Mouse (Mus musculus): ENCODE data around the gene Nps. TPM values are rescaled to one million over a fixed set of nuclear protein-coding genes. Genes with fewer than 3 reads are reported as not detected.
"Not testable (repeated sequence)": the region's sequence is repeated elsewhere in the genome, so short reads cannot be mapped to it uniquely, and the experiment has no call there.

Nps gene
- polyA plus RNA-seq (2016; fragmentation: Nextera tagmentation; extraction: Ambion mirVana) = not detected in 2 replicates

DNA sequence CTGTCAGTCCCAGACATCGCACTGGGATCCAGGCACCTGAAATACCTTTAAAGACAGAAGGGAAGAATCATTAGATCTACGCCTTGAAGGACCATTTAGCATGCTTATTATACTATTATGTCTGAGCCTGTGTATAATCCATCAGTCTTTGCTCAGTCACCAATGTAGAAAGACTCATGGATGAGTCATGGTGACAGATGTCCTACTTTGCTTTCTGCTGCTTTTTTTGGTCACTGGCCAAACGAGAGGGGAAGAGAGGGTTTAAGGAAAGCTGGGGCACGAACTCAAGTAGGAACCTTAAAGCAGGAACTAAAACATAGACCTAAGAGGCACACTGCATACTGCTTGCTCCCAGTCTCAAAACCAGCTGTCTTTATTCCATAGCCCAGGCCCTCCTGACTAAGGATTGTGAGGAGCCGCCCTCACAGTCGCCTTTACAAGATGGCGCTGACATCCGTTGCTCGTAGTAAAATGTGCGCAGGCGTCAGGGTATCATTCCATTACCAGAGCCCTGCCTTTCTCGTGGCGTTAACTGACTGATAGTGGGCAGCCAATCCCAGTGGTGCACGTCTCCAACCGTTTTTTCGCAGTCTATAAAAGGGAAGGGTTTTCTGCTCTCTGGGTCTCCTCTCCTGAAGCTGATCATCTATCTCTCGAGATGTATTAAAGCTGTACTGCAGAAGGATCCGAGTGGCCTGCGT lies at the start of gene Nps:
TSS of gene Nps (plus strand) at position 651 of the 701 bp plus-strand sequence.
- H3K4me3 ChIP-seq; ATAC-seq (ENCODE audit: insufficient number of reproducible peaks, low FRiP score); H3K9ac ChIP-seq; H3K36me3 ChIP-seq; H3K9me3 ChIP-seq (replicated peaks); H3K4me1 ChIP-seq (replicated peaks); H3K27me3 ChIP-seq (replicated peaks); H3K4me2 ChIP-seq; H3K27ac ChIP-seq (ENCODE audit: poor library complexity, severe bottlenecking): not testable (repeated sequence)
- WGBS = 81% methylated on average over 19 of the region's 19 CpGs

DNA sequence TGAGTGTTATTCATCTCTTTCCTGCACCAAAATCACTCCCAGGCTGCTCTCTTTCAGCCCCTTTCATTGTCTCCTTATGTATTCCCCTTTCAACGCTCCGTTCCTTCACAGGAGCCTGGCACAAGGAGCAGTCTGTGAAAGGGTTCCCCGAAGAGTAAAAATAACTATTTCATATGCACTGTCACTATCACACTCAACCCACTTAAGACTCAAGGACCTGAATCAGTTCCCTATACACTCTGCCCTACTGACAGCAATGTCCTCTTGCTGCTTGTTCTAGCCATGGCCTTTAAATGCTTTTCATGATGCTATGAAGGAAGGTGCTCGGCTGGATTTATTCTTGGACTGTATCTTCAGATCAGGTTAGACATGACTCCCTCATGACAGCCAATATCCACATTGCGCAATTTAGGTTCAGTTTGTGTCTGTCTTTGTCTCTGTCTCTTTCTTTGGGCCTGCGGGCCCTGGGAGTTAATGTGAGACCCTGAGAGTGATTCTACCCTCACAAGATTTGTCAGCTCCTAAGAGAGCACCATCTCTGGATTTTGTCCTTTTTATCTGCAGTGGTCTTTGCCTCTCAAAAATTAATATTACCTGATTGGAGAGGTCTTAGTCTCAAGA lies 49.4 kb upstream of the Nps start:
- 67% methylated on average over 6 of the region's 6 CpGs for WGBS
- H3K9me3 ChIP-seq (replicated peaks) = no peaks in the 10 kb centered on the region
- no peaks in the 10 kb centered on the region for H3K36me3 ChIP-seq
- H3K4me1 ChIP-seq (replicated peaks) = no peaks in the 10 kb centered on the region
- no peak overlapping the region for H3K27ac ChIP-seq (ENCODE audit: poor library complexity, severe bottlenecking)
- no peak overlapping the region for H3K4me3 ChIP-seq
- ATAC-seq (ENCODE audit: insufficient number of reproducible peaks, low FRiP score) = no peak
- no peak overlapping the region for H3K4me2 ChIP-seq
- H3K27me3 ChIP-seq (replicated peaks) = 0 out of 2 replicates have a peak, but pooled peaks cover 2% of the 10 kb centered on the region
- H3K9ac ChIP-seq = no peak overlapping the region

DNA sequence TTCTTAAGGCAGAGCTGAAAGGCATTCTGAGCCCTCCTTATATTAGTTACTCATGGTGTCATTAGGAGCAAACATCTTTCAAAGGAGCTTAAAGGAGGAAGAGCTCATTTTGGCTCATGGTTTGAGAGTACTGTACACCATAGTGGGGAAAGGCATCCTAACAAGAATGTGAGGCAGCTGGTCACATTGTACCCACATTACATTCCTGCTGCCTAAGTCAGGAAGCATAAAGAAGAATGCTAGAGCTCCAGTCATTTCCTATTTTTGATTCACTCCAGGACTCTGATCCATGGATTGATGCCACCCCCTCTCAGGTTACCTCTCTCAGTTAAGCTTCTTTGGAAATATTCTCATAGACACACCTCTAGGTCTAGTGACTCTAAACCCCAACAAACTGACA lies 48.2 kb upstream of the Nps start:
- H3K9ac ChIP-seq = no peak overlapping the region
- no peak overlapping the region for H3K27ac ChIP-seq (ENCODE audit: poor library complexity, severe bottlenecking)
- no peaks in the 10 kb centered on the region for H3K36me3 ChIP-seq
- no peaks in the 10 kb centered on the region for H3K4me1 ChIP-seq (replicated peaks)
- H3K9me3 ChIP-seq (replicated peaks) = no peaks in the 10 kb centered on the region
- H3K4me2 ChIP-seq = no peak overlapping the region
- no peak for ATAC-seq (ENCODE audit: insufficient number of reproducible peaks, low FRiP score)
- no peak overlapping the region for H3K4me3 ChIP-seq
- no peaks in the 10 kb centered on the region for H3K27me3 ChIP-seq (replicated peaks)

DNA sequence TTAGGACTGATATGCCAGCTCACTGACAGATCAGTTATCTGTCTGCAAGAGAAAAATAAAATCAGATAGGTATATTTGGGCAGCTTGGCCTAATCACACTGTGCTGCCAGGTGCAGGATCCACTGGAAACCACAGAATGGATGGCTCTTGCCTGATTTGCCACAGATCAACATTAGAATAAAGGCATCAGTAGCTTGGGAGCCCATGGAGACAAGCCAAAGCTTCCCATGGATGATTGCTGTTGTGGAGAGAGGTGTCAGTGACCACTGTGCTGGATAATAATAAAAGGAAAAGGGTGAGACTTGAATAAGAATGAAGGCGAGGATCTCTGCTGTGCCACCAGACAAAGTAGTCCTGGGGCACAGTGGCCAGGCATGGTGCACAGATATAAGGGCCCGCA lies 47.7 kb upstream of the Nps start:
- ATAC-seq (ENCODE audit: insufficient number of reproducible peaks, low FRiP score) = no peak
- no peaks in the 10 kb centered on the region for H3K27me3 ChIP-seq (replicated peaks)
- no peaks in the 10 kb centered on the region for H3K36me3 ChIP-seq
- no peaks in the 10 kb centered on the region for H3K4me1 ChIP-seq (replicated peaks)
- no peak overlapping the region for H3K4me3 ChIP-seq
- no peak overlapping the region for H3K27ac ChIP-seq (ENCODE audit: poor library complexity, severe bottlenecking)
- H3K4me2 ChIP-seq = no peak overlapping the region
- WGBS = 77% methylated on average over 2 of the region's 2 CpGs
- no peak overlapping the region for H3K9ac ChIP-seq
- H3K9me3 ChIP-seq (replicated peaks) = no peaks in the 10 kb centered on the region

DNA sequence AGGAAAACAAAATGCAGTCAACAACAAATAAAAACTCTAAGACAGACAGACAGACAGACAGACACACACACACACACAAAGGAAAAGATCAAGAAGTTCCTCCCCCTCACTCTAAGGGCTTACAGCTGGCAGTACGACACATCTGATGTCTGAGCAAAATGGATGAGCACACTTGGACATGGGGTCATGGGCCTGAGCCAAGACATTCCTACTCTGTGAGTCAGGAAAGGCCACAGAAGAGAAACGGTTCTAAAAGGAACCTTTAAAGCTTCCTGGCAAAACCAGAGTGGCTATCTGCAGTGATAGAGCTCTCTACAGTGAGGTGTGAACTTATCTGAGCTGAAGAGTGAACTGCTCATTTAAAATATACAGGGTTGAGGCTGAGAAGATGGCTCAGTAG lies 46.0 kb upstream of the Nps start:
- Histone ChIP-seq H3K9me3 (replicated peaks) (no peaks in the 10 kb centered on the region), H3K36me3 (no peaks in the 10 kb centered on the region), H3K4me3 (no peak overlapping the region), H3K4me2 (no peak overlapping the region), H3K27ac (ENCODE audit: poor library complexity, severe bottlenecking) (no peak overlapping the region), H3K27me3 (replicated peaks) (no peaks in the 10 kb centered on the region), H3K4me1 (replicated peaks) (no peaks in the 10 kb centered on the region), H3K9ac (no peak overlapping the region)
- 13% methylated on average over 2 of the region's 2 CpGs for WGBS
- no peak for ATAC-seq (ENCODE audit: insufficient number of reproducible peaks, low FRiP score)

DNA sequence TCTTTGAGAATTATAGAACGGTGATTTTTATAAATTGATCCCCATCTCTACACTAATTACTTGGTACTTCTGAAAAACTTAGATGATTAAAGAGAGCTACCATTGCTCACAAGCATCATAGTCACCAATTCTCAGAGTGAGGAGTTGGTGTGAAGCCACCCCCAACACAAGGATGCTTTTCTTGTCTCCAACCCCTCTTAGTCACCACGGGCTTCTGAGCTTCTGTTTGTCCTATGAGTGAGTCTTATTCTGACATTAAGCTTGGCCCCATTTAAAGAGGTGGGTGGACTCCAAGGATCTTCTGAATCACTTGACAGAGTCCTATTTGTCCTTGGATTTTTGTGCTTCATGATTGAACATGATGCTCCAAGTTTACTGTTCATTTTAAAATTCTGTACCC lies 37.0 kb upstream of the Nps start:
- H3K27ac ChIP-seq (ENCODE audit: poor library complexity, severe bottlenecking) = no peak overlapping the region
- no peak overlapping the region for H3K9ac ChIP-seq
- H3K4me1 ChIP-seq (replicated peaks) = no peaks in the 10 kb centered on the region
- peaks cover 3% of the 10 kb centered on the region for H3K9me3 ChIP-seq (replicated peaks)
- no peak overlapping the region for H3K4me3 ChIP-seq
- WGBS = 74% methylated on average over 2 of the region's 2 CpGs
- H3K4me2 ChIP-seq = no peak overlapping the region
- ATAC-seq (ENCODE audit: insufficient number of reproducible peaks, low FRiP score) = no peak
- no peaks in the 10 kb centered on the region for H3K27me3 ChIP-seq (replicated peaks)
- H3K36me3 ChIP-seq = no peaks in the 10 kb centered on the region

DNA sequence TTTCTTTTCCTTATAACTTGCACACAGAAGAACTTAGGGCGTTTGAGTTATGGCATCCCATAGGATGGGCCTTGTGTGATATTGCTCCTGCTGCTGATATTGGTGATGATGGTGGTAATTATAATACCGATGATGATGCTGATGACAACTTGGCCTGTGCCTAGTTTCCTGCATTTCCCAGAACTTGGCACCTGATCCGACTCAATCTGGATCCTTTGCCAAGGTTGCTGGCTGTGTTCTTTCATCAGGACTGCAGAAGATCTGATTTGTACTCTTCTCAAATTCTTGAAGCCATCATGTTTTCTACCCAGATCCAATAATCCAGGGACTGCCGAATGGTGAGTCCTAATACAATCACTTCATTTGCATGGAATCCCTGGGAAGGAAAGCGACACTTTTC lies 32.5 kb upstream of the Nps start:
- Histone ChIP-seq H3K9ac (no peak overlapping the region), H3K4me2 (no peak overlapping the region), H3K4me1 (replicated peaks) (no peaks in the 10 kb centered on the region), H3K27me3 (replicated peaks) (no peaks in the 10 kb centered on the region), H3K36me3 (no peaks in the 10 kb centered on the region), H3K4me3 (no peak overlapping the region), H3K27ac (ENCODE audit: poor library complexity, severe bottlenecking) (no peak overlapping the region), H3K9me3 (replicated peaks) (peaks cover 3% of the 10 kb centered on the region)
- ATAC-seq (ENCODE audit: insufficient number of reproducible peaks, low FRiP score) = no peak
- 78% methylated on average over 5 of the region's 5 CpGs for WGBS

DNA sequence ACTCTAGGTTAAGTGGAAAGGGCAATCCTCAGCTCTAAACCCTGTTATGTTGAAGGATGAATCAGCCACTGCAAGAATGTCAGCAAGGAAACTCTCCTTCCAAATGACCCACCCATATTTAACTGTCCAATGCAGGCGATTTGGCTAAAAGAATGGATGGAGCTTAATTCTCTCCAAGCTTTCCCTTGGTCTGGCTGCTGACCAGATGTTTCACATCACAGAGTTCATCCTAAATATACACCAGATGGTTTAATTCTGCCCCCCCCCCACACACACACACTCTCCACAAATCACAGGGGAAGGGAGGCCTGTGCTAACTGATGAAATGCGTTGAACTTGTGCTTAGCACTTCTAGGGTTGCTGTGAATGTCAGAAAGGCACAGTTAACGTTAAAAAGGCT lies 21.4 kb upstream of the Nps start:
- Histone ChIP-seq H3K27ac (ENCODE audit: poor library complexity, severe bottlenecking) (no peak overlapping the region), H3K4me3 (no peak overlapping the region), H3K4me1 (replicated peaks) (no peaks in the 10 kb centered on the region), H3K27me3 (replicated peaks) (no peaks in the 10 kb centered on the region; the same call in 1 of the 2 replicates), H3K9me3 (replicated peaks) (no peaks in the 10 kb centered on the region), H3K9ac (no peak overlapping the region), H3K4me2 (no peak overlapping the region), H3K36me3 (no peaks in the 10 kb centered on the region)
- WGBS = 63% methylated on average over 3 of the region's 3 CpGs
- ATAC-seq (ENCODE audit: insufficient number of reproducible peaks, low FRiP score) = no peak

DNA sequence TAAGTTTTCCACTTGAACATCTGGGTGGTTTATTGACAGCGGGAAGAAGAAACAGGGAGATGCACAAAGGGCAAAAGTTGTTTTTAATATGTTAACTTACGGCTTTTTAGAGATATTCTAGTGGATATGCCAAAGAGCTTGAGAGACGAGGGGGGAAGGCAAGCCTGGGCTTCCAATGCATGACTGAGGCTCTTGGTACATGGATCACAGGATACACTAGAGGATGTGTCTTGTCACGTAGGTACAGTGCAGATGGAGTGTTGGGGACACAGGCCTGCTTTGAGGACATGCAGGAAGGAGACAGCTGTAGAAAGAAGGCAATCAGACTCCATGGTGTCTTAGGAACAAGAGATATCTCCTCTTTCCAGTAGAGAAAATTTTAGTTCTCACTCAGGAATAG lies 19.1 kb upstream of the Nps start:
- ATAC-seq (ENCODE audit: insufficient number of reproducible peaks, low FRiP score) = no peak
- no peak overlapping the region for H3K4me2 ChIP-seq
- H3K4me1 ChIP-seq (replicated peaks) = no peaks in the 10 kb centered on the region
- H3K27ac ChIP-seq (ENCODE audit: poor library complexity, severe bottlenecking) = no peak overlapping the region
- H3K4me3 ChIP-seq = no peak overlapping the region
- H3K9me3 ChIP-seq (replicated peaks) = no peaks in the 10 kb centered on the region
- no peak overlapping the region for H3K9ac ChIP-seq
- H3K36me3 ChIP-seq = no peaks in the 10 kb centered on the region
- 79% methylated on average over 4 of the region's 4 CpGs for WGBS
- H3K27me3 ChIP-seq (replicated peaks) = no peaks in the 10 kb centered on the region; the same call in none of the 2 replicates

DNA sequence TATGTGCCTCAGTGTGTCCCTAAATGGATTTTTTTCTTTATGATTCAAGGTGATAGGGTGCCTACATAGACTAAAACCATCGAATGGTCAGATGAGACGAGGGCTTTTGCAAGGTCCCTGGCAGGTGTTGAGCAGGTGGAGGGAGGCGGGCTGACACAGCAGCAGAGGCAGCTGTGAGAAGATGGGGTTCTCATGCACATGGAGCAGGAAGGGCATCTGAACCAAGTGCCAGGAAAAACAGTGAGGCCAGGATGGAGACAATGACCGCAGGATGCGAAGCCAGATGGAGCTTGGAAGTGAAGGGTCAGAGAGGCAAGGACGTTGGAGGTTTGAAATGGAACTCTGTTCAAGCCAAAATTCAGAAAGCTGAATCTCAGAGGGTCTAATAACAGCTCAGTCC lies 18.5 kb upstream of the Nps start:
- H3K27ac ChIP-seq (ENCODE audit: poor library complexity, severe bottlenecking) = no peak overlapping the region
- 71% methylated on average over 6 of the region's 6 CpGs for WGBS
- H3K27me3 ChIP-seq (replicated peaks) = no peaks in the 10 kb centered on the region; the same call in none of the 2 replicates
- H3K4me2 ChIP-seq = no peak overlapping the region
- no peak overlapping the region for H3K9ac ChIP-seq
- no peak overlapping the region for H3K4me3 ChIP-seq
- H3K4me1 ChIP-seq (replicated peaks) = no peaks in the 10 kb centered on the region
- ATAC-seq (ENCODE audit: insufficient number of reproducible peaks, low FRiP score) = no peak
- no peaks in the 10 kb centered on the region for H3K36me3 ChIP-seq
- no peaks in the 10 kb centered on the region for H3K9me3 ChIP-seq (replicated peaks)

DNA sequence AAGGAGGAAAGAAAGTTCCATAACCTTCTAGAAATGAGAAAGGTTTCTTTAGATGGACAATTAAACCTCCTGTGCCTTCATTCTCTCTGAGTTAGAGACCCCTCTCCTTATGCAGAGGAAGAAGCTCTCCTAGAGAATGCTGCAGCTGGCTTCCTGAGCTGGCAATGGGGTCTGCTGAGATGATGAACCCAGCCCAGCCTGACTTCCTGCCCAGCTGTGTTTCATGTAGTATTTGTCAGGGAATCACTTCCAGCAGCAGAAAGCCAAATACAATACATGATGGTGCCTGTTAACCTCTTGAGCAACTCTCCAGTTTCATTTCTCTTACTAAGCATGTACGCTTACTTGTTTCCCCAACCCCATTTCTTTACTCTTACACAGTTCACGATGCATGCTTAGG lies 17.9 kb upstream of the Nps start:
- no peak overlapping the region for H3K4me2 ChIP-seq
- H3K27me3 ChIP-seq (replicated peaks) = no peaks in the 10 kb centered on the region; the same call in none of the 2 replicates
- no peak for ATAC-seq (ENCODE audit: insufficient number of reproducible peaks, low FRiP score)
- no peaks in the 10 kb centered on the region for H3K4me1 ChIP-seq (replicated peaks)
- H3K27ac ChIP-seq (ENCODE audit: poor library complexity, severe bottlenecking) = no peak overlapping the region
- no peak overlapping the region for H3K4me3 ChIP-seq
- no peak overlapping the region for H3K9ac ChIP-seq
- H3K36me3 ChIP-seq = no peaks in the 10 kb centered on the region
- WGBS = 85% methylated on average over 2 of the region's 2 CpGs
- no peaks in the 10 kb centered on the region for H3K9me3 ChIP-seq (replicated peaks)
